Mouse (Mus musculus): ENCODE measurements around the gene Rapgef1.

Gene Rapgef1

GRCm38 (mm10) chr2:29672746-29673536 is 53.4 kb downstream of the Rapgef1 start:
- peak; percentile 32 to 48 for DNase-seq

DNA sequence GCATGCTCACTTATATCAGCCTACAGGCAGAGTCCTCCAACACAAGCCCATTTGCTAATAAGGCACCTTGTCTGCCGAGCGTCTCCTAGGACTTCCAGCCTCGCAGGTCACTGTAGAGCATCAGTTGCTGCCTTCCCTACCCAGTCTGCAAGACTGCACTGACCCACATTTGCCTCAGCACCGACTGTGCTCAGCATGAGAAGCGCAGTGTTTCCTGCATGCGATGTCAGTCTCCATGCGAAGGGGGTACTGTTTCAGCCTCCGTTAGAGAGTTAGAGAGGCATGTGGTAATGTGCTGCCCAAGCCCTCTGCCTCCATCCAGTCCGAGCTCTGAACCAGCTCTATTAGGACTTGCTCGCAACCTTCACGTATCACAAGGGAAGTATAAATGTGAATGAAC is 54.6 kb downstream of the Rapgef1 start:
- no peak for DNase-seq

- DNase-seq = no peak
Observed at GRCm38 (mm10) chr2:29674545-29674944, 55.0 kb downstream of the Rapgef1 start.

DNA sequence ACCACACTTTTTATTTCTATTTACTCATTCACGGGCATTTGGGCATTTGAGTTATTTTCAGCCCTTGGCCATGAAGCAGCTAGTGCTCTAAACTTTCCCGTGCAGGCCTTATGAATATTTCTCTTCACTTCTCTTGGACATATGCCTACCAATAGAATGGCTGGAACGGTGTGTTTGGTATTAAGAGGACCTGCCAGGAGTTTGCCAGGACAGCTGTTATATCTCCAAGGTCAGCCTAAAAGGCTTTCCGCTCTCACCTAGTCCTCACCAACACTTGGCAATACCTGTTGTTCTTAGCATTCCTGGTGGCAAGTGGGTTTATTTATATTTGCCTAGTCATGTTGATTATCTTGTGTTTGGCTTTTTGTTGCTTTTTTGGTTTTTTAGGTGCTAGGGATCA is 56.3 kb downstream of the Rapgef1 start:
- no peak for DNase-seq

DNA sequence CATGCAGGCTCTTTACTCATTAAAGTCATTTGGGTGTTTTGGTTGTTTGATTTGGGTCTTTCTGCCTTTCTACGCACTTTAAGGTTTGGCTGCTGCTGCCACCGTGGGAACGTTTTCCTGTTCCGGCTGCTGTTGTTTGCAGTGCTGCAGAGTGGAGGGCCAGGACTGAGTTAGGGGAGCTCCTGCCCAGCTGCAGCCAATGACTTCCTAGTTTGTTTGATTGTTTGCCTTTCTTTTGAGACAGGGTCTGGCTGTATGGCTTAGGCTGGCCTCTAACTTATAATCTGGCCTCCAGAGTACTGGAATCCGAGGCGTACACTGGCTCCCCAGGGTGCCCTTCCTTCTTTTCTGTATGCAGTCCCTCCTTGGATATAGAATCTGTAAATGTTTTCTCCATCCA is 57.0 kb downstream of the Rapgef1 start:
- no peak for DNase-seq

DNA sequence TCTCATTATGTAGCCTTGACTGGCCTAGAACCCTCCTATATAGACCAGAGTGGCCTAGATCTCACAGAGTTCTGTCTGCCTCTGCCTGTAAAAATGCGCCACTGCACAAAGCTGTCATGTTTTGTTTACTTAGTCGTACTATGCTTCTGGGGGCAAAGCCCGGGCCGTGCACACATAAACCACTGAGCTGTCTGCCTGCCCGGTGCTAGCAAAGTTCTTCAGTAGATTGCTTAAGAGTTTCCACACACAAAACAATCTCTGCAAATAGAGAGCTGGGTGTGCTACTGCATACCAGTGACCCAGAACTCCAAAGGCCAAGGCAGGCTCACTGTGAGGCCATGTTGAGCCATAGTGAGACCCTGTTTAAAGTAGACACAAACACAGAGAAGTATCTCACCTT is 58.3 kb downstream of the Rapgef1 start:
- peak in 1 of 2 experiments; percentile 63 for DNase-seq

DNA sequence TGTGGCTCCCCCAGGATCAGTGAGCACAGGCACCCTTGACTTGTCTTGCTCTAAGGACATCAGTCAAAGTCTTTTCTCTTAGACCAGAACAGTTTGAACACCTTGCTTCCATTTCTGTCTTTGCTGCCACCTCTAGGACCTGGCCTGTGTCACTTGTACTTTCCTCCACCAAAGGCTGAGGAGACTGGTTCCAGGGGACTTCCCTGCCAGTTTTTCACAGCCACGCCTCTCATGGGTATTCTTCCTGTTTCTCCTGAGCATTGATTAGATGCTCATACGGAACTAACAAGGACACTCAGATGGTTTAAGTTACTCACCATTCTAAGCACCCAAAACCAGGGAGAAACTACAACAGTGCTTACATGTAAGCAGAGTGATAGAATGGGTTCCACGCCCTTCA is 59.0 kb downstream of the Rapgef1 start:
- no peak for DNase-seq

GRCm38 (mm10) chr2:29679710-29680584 is 60.4 kb downstream of the Rapgef1 start:
- DNase-seq = no peak

GRCm38 (mm10) chr2:29683261-29683999 is 63.9 kb downstream of the Rapgef1 start:
- DNase-seq = no peak

DNA sequence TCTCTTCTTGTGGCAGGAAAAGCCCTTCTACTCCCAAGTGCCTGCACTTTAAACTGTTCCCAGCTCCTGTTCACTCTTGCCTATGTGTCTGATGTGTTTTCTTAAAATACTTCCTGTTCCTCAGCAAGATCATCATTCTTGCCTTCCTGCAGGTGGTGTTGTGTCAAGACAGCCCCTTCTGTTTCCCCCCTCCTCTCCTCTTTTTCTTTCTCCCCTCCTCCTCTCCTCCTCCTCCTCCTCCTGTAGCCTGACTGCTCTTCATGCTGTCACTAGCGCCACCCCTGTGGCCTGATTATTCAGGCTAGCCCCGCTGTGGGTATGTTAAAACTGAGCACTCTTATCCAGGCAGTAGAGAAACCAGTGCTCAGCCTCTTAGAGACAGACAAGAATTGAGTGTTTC is 65.0 kb downstream of the Rapgef1 start:
- DNase-seq = no peak

DNA sequence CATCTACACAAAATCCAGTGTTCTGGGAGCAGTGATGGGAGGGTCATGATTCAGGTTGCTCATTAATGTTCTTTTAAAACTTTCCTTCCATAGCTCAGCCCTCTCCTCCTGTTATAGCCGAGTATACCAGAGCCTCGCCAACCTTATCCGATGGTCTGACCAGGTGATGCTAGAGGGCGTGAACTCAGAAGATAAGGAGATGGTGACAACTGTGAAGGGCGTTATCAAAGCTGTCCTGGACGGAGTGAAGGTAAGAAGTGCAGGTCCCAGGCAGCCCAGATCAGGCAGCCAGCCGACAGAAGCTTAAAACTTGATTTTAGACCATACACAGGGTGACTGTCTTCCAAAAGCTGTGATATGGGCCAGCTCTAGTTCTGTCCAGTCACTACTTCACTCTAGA is 69.5 kb downstream of the Rapgef1 start:
- no peak for DNase-seq

GRCm38 (mm10) chr2:29689495-29689894 is 70.0 kb downstream of the Rapgef1 start:
- peak in 1 of 2 experiments; percentile 39 for DNase-seq

- DNase-seq = no peak
Observed at GRCm38 (mm10) chr2:29691068-29691467, 71.5 kb downstream of the Rapgef1 start.

DNA sequence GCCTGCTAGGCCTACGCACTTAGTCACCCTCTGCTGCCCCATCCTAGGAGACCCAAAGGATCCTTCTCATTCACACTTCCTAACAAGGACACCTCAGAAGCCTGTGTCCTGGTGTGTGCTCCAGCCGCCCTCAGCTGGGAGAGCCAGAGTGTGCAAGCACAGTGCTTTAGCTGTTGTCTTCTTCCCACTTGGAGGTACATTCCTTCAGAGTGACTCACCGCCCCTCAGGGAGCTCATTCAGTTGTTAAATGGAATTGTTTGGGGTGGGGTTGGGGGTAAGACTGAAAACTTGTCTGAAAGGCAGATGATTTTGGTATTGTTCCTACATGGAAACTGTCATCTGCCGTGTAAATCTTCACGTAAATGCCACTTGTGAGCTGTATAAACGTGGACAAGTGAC is 72.0 kb downstream of the Rapgef1 start:
- DNase-seq = no peak

GRCm38 (mm10) chr2:29692192-29692591 is 72.7 kb downstream of the Rapgef1 start:
- DNase-seq = no peak

DNA sequence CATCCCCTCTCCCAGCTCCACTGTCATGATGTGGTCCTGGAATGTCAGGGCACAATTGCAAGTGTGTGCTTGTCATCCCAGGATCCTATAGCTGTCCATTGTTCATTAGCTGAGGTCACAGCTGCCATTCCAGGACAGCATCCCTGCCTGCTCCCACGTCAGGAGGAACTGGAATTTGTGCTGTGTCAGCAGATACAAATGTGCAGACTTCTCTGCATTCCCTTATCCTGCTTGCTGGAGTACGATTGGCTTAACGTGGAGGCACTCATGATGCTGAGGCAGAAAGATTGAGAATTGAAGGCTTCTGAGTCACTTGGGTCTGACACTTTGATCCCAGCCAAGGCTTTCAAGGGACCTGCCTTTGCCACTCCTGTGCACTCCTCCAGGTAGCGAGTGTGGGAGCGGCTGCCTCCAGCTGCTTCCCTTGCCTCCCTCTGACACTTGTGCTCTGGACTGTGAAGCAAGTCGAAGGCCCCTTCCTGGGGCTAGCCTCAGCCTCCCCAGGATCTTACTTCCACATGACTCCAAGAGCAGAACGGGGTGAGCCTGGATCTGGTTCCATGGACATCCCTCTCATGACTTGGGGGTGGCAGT is 76.8 kb downstream of the Rapgef1 start:
- DNase-seq = no peak

GRCm38 (mm10) chr2:29698421-29699290 is 79.1 kb downstream of the Rapgef1 start:
- DNase-seq = no peak

- DNase-seq = no peak
Observed at GRCm38 (mm10) chr2:29700898-29701297, 81.4 kb downstream of the Rapgef1 start.

DNA sequence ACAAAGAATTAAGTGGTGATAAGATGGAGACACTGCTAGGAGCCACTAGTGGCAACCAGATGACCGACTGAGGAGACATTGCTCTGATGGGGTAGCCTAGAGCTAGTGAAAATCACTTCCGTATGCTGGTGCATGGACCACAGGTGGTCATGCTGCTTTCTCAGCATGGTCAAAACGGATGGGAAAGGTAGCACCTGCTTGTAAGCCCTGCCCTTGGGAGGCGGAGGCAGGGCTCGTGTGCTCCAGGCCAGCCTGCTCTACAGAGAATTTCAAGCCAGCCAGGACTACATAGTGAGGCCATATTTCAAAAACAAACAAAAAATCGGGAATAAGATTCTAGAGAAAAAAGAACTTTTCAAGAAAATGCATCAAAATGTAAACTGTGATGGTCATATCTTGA is 81.9 kb downstream of the Rapgef1 start:
- no peak for DNase-seq

GRCm38 (mm10) chr2:29702189-29702588 is 82.7 kb downstream of the Rapgef1 start:
- DNase-seq = no peak

DNA sequence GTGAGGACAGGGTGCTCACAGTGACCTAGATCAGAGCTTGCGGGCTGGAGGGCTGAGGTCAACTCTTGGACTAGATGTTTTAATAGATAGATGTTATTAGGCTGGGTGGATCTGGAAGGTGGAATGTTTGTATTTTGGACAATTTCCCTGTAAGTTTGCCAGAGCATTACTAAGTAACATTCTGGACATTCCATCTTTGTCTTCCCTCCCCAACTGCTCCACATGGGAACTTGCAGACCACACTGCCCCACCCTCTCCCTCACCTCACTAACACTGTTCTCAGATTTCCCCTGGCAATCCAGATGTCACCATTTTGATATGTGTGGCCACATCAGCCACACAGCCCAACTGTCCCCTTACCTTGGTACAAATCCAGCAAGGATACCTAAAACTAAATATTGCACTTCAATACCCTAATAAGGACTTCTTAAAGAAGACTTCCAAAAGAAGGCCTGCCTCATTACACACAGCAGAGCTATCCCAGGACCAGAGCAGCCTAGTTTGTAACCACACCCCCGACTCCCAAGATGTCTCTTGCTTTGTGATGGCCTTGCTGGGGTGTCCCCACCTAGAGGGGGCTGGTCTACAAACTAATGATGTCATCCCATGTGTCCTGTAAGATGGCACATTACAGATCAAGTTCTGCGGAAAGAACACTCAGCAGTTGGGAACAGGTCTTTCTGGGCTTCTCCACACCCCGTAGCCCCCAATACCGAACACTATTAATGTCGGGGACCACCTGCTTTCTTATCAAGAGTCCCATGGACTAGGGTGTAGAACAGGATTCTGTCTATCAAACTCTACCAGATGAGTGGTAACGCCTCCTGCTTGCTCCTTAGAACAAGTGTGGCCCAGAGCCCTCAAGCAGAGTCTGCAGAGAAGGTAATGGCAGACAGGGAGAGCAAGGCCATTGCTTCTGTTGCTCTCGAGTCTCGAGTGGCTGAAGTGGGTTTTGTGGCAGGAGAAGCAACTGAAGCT is 83.9 kb downstream of the Rapgef1 start:
- DNase-seq = no peak
